Mouse (Mus musculus): ENCODE measurements around the gene Dph5.

Gene Dph5

DNA sequence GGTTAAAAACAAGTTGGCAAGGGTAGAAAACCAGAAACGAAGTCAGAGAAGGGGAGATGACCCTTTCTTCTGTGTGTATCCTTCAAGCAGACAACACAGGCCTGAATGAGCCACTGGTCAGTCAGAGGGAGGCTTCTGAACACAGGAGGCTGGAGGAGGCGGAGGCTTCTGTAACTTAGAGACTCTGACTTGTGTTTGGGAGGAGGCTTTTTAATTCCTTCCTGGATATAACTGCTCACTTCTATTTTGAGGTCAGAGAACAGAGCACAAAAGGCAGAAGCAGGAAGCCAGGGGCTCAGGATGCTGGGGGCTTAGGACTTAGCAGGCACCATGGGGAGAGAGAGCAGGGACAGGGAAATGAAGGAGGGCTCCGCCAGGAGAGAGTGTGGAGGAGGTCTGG, 63.6 kb downstream of the Dph5 start:
- no peak for DNase-seq (ENCODE audit: low read depth, low spot score)

DNA sequence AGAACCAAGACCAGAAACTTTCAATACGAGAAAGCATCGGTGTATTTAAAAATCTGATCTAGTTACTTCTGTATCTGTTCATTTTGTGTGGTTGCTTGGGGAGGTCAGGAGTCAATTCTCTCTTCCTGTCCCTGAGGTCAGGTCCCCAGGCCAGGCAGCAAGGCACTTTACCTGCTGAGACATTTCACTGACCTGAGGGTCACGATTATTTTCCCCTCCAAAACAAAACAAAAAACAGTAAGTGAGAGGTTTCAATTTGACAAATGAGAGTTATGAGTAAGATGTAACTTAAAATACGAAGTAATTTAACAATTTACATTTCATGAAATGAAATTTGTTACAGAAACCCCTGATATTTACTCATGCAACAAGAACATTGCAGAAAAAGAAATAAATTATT, 64.7 kb downstream of the Dph5 start:
- DNase-seq (ENCODE audit: low read depth, low spot score) = no peak

GRCm38 (mm10) chr3:115953088-115953487, 65.5 kb downstream of the Dph5 start:
- DNase-seq (ENCODE audit: low read depth, low spot score) = no peak

GRCm38 (mm10) chr3:115957223-115957622, 69.6 kb downstream of the Dph5 start:
- DNase-seq (ENCODE audit: low read depth, low spot score) = no peak

GRCm38 (mm10) chr3:115961311-115962027, 73.8 kb downstream of the Dph5 start:
- no peak for DNase-seq (ENCODE audit: low read depth, low spot score)

GRCm38 (mm10) chr3:115962028-115962415, 74.4 kb downstream of the Dph5 start:
- DNase-seq (ENCODE audit: low read depth, low spot score) = no peak

DNA sequence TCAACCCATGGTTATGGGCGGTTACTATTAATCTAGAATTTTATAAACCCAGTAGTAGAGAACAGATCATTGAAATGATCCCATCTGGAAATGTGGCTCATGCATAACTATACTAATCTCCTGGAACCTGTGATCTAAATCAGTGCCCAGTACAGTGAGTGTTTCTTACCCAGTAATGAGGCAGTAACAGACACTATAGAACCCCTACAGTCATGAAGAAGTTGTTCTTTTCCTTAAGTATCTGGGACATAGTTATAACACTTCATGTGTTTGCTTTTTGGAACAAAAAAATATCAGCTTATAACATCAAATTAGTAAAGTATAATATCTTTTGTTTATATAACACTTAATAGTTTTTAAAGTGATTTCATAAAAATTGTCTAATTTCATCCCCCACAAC, 76.0 kb downstream of the Dph5 start:
- no peak for DNase-seq (ENCODE audit: low read depth, low spot score)

- DNase-seq (ENCODE audit: low read depth, low spot score) = no peak
Measured at GRCm38 (mm10) chr3:115964071-115964470, 76.4 kb downstream of the Dph5 start.

DNA sequence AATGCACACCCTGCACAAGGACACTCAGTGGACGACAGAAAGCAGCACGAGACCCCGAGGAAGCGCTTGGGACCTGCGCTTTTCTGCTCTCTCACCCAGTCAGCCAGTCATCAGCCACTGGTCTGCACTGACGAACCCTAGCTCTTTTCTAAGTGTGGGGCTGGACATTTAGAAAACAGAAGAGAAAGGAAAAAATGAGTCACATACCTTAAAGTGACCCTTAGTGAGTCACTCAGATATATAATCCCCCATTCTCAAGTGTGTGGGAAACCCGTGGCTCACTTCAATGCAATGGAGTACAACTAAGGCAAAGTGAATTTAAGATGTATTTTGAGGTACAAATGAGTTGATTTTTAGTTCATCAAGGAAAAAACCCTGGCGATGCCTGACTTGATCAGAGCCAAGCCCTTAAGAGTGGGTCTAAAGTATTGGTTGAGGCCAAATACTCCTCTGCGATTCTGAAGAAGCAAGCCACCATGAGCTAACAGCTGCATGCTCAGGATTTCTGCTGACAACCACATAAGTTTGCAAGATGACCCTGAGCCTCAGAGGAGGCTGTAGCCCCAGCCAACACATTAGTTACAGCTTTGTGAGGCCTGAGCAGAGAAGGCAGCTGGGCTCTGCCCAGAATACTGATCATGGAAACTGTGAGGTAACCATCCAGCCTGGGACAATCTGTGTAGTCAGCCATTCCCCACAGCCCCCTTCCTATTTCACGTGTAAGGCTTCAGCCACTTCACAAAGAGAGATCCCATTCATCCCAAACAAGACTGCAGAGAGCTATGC, 81.3 kb downstream of the Dph5 start:
- no peak for DNase-seq (ENCODE audit: low read depth, low spot score)

- no peak for DNase-seq (ENCODE audit: low read depth, low spot score)
Measured at GRCm38 (mm10) chr3:115971045-115971785, 83.6 kb downstream of the Dph5 start.

- DNase-seq (ENCODE audit: low read depth, low spot score) = no peak
Measured at GRCm38 (mm10) chr3:115971891-115972646, 84.4 kb downstream of the Dph5 start.

- no peak for DNase-seq (ENCODE audit: low read depth, low spot score)
Measured at GRCm38 (mm10) chr3:115974228-115974627, 86.6 kb downstream of the Dph5 start.

- no peak for DNase-seq (ENCODE audit: low read depth, low spot score)
Measured at GRCm38 (mm10) chr3:115974995-115975394, 87.4 kb downstream of the Dph5 start.

- no peak for DNase-seq (ENCODE audit: low read depth, low spot score)
Measured at GRCm38 (mm10) chr3:115979000-115979399, 91.4 kb downstream of the Dph5 start.

GRCm38 (mm10) chr3:115983217-115983616, 95.6 kb downstream of the Dph5 start:
- no peak for DNase-seq (ENCODE audit: low read depth, low spot score)

Data from ES-CJ7 (cell line).